Mouse (Mus musculus): ENCODE data around the gene Togaram2.

Gene Togaram2

DNA sequence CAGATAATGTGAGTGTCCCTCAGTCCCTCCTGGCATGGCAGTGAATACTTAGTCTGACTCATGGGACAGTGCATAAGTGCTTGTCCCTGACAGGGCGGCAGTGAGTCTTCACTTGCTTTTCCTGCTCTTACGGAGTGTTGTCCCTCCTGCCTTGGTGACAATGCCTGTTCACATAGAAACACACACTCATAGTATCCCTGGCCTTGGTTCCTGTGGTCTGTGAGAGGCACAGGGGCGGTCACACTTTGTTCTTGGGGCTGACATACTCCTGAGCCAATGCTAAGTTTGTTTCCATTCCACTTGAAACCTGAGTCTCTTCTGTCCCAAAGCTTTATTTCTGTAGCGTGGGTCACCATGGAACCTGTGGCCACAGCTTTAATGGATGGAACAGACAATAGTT is 9.3 kb downstream of the Togaram2 start:
- no peak for DNase-seq (ENCODE audit: low spot score)

DNA sequence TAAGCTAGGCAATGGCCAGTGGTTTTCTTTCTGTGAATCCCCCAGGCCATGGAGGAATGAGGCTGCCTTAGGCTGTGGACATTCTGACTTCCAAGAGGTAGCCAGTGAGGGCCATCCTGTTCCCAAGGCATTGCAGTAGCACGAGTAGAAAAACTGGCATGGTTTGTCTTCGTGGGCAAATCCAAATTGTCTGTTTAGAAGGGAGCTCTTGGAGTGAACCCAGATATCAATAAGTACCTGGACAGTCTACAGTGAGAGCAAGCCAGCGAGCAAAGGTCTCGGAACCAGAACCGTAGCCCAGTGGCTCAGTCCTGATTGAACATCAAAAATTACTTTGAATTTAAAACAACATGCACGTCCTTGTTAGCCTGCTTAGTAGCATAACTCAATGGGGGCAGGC is 10.2 kb downstream of the Togaram2 start:
- DNase-seq (ENCODE audit: low spot score), result no peak

DNA sequence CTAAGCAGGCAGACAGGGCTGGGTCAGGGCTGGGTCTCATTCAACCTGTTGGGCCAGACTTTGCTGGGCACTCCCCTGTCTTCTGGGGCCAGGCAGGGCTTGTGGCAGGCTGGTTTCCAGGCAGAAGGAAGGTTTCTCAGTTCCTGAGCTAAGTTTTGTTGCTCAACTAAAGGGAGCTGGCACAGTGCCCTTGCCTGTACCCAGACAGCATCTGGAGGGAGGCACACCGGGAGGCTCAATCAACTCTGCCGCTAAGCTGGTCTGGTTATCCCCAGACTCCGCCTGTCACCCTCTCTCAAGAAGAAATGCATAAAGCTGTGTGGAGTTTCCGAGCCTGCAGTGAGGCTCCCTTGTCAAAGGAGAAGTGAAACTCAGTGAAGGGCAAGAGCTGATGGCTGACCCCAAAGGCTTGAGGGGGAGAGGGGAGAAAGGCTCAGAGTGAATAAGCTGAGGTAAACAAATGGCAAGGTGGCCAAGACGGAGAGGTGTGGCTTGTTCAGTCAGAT is 11.1 kb downstream of the Togaram2 start:
- no peak for DNase-seq (ENCODE audit: low spot score)

DNA sequence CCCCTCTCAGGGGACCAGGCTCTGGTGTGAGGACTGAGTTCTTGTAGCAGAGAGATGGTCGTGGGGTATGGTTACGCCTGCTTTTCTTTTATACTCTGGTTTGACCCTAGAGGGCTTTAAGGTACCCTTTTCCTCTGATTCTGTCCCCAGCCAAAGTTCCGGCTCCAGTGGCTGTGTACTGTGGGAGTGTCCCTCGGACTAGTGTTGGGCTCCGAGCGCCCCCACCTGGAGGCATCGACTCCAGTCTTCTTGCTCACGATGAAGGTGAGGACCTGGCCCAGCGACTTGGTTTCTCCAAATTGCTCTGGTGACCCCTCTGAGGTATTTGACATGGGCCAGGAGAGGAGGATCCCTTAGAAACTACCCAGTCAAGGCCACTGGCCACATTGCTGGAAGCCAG is 14.4 kb downstream of the Togaram2 start:
- no peak for DNase-seq (ENCODE audit: low spot score)

DNA sequence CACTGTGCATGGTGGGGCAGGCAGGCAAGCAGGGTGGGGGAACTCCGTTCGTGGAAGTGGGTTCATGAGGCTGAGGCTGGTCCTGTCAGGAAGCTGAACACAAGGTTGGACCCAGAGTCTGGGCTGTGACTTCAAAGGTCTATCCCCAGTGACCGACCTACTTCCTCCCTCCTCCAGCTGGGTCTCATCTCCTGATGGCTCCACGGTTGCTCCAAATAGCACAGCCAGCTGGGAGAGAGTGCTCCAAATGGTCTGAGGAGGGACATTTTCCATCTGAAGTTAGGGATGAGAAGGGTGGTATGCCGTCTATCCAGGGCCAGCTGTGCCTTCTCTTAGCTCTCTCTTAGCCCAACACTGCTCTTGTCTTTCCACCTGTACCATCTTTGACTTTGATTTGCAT is 16.8 kb downstream of the Togaram2 start:
- DNase-seq (ENCODE audit: low spot score), result no peak

DNA sequence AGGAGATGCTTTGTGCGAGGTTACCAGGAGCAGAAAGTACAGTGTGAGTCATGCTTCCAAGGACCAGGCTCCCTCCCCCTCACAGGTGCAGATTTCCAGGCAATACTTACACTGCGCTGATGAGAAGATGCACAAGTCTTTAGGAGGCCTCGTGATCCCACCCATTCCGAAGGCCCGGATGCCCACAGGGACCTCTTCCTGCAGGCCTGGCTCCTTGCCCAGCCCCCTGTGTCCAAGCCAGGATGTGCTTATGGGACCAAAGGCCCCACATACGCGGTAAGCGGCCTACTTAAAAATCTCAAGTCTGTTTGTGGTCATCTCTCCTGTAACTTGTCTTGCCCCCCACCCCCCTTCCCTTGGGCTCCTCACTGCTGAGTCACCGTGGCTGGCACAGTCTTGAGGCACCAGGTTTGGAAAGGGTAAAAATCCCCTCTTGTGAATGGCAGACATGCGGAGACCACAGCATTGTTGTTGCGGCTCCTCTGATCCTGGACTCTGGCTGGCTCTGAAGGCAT is 18.4 kb downstream of the Togaram2 start:
- no peak for DNase-seq (ENCODE audit: low spot score)

DNA sequence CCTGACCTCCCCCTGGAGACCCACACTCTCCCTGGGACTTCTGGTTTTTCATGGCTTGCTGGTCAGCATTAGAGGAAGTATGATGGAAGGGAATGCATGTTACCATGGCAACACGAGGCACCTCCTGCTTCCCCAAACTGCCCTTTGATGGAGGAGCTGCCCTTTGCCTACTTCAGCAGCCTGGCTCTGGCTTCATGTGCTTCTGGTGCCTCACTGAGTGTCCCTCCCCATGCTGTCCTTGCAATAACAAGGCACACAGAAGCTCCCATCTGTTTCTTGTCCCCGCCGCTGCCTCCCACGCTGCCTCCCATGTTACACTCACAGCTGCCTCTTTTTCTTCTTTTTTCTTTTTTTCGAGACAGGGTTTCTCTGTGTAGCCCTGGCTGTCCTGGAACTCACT is 20.3 kb downstream of the Togaram2 start:
- DNase-seq (ENCODE audit: low spot score), result peak; percentile 16

DNA sequence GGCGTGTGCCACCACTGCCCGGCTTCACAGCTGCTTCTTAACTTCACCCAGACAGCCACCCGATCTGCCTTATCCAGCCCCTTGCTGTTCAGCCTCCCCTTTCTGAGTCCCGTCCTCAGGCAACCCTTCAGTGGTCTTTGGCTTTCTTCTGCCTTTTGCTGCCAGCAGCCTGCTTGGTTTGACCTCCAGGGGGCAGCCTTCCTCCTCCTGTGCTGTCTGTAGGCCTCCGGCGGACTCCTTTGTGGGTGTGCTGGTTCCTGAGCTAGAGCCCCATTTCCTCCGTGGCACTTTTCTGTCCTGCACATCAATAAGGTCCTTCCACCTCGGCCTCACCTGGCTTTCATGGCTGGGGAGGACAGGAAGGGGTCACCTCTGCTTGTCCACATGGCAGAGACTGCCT is 20.7 kb downstream of the Togaram2 start:
- no peak for DNase-seq (ENCODE audit: low spot score)

DNA sequence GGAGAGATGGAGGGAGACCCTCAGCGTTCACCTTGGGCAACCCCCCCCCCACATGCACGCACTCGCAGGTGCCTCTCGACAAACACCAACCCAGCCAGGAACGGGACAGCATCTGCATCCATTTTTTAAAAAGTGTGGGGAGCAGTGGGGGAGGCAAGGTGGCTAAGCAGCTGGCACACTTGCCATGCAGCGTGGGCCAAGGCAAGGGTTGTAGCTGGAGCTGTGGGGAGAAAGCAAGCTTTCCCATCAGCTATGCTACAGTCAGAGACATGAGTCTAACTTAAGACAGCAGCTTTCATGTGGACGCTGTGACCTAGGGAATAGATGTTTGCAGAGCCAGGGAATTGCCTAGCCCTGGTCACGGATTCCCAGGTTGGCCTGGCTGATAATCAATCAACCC is 22.1 kb downstream of the Togaram2 start:
- no peak for DNase-seq (ENCODE audit: low spot score)

DNA sequence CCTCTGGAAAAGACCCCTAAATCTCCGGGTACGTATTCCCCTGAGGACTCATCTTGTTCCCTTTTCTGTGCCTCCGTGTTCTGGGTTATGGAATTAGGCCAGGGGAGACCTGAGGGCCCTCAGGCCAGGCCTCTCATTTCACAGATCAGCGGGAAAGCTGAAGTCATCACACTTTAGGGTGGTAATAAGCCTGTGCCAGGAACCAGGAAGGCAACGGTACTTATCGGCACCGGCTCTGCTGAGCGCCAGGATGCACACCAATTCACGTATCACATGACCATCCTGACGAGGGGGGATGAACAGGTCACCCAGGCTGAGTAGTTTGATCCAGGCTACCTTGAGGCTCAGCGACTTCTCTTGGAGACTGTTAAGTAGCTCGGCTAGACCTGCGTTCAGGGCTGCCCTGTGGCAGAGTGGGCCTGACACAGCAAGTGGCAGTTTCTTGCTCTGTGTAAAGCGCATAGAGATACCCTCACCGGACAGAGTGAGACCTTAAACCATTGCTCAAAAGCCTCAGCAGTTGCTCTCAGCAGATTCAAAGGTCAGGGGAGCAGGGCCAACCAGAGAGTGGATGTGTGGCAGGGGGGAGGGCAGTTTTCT is 22.8 kb downstream of the Togaram2 start:
- DNase-seq (ENCODE audit: low spot score), result no peak

DNA sequence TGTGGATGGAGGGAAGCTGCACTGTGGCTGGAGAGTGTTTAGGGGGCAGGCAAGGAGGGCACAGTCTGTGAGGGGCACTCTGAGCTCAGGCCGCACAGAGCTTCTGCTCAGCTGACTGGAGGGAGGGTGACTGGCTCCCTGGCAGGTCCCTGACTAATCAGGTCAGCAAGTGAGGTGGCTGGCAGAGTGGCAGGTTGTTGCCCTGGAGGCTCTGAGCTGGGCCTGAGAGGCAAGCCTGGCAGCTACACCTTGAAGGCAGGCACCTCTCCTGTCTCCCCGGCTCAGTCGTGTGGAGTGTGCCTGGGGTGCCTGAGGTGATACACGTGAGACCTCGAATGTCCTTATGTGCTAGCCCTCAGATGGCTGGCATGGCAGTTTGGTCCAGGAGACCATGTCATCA is 23.3 kb downstream of the Togaram2 start:
- no peak for DNase-seq (ENCODE audit: low spot score)

DNA sequence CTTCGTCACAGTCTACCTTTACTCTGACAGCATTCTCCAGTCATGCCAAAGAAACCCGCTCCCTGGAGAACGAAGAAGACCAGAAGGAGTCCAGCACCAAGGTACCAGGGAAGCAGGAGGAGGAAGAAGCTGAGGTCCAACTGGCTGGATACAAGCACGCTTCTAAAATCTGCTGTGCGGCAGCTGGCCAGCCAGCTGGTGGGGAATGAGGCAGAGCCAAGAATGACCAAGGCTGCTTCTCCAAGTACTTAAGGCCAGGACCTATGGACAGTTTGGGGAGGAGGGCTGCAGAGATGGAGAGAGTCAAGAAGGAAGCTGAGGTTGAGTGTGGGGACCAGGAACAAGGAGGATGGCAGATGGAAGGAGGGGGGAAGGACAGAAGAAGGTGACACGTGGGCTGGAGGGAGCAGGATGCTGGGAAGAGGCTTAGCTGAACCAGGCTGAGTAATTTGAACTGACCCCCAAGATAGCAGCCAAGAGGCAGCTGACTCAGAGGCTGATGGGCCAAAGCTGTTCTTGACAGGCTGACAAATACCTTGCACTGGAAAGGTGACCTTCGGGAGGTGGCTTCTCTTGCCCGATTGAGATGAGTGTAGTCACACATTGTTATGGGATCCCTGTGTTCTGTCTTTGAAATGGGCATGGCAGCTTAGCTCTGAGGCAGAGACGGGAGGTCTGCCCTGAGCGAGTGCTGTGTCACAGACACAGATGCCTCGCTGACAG is 25.0 kb downstream of the Togaram2 start:
- DNase-seq (ENCODE audit: low spot score), result no peak

DNA sequence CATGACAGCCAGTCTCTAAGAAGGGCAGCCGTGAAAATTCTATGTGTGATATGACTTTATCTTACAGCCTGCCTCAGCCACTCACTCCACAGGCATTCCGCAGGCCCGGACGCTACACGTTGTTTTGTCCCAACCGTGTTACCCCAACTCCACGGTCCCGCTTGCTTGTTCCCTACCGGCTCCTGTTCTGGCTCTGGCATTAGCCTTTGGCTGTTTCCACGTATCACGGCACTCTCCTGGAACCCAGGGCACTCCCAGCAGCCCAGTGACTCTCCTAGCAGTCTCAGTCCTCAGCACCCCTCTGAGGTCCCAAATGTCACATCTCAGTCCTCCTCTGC is 25.5 kb downstream of the Togaram2 start:
- no peak for DNase-seq (ENCODE audit: low spot score)

DNA sequence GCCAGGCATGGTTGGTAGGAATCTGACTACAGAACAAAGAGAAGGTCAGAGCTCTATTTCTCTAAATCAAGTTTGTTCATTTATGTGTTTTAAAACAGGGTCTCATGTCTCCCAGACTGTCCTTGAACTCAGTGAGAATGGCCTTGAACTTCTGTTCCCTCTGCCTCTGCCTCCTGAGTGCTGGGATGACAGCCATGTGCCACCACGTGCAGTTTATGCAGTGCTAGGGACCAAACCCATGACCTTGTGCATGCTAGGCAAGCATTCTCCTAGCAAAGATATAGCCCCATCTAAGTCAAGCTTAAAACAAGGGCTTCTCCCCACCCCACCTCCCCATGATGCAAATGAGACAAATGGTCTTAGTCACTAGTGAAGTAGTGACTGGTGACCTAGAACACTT is 32.1 kb downstream of the Togaram2 start:
- DNase-seq (ENCODE audit: low spot score), result no peak

DNA sequence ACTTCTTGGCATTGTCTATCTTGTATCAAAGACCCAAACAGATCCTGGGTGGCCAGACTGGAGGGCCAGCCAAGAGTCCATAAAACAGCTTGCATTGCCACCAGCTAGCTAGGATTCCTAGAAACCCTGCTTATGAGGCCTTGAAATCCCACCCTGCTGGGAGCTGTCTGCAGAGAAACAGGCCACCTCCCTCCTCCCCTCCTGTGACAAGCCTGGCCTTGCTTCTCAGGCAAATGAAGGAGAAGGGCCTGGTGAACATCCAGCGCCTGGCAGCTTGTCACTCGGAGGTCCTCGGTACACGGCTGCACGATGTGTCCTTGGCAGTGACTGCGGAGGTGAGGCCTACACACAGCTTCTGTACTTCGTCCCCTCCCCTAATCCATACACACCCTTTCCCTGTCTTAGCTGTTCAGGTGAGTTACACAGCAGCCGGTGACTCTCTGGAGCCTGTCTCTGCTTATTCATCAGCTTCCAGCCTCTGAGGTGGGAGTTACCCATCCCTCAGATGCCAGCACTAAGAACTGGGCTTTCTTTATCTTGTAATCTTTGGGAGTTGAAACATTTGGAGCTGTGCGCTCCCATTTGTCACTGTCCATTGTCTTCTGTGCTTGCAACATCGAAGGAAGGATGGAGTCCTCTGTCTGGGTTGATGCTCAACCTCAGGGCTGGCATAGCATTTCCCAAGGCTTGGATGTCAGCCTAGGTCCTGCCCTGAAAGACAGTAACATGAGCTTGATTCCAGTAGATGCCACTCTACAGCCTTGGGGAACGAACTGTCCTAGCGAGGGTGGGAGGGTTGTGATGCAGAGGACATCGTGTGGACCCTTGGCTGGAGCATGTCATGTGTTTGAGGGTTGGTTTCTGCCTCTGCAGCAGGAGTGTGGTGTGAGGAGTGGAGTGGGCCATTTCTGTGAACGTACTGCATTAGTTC is 32.8 kb downstream of the Togaram2 start:
- DNase-seq (ENCODE audit: low spot score), result no peak

DNA sequence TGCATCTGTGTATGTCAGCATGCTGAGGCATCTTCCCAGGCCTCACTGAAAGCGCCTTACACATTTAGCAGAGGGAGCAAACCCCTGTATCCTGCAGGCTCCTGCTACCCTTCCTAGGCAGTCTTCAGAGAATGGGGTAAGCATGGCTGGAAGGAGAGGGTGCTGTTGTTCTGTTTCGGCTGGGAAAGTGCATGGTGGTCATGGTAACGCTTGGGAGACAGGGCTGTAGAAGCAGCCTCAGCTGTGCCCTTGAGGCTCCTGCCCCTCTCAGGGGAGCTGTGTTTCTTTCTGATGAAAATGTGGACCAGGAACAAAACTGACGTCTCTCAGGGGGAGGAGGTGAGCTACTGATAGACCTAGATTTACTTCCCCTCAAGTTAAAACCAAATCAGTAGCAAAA is 34.7 kb downstream of the Togaram2 start:
- DNase-seq (ENCODE audit: low spot score), result no peak

DNA sequence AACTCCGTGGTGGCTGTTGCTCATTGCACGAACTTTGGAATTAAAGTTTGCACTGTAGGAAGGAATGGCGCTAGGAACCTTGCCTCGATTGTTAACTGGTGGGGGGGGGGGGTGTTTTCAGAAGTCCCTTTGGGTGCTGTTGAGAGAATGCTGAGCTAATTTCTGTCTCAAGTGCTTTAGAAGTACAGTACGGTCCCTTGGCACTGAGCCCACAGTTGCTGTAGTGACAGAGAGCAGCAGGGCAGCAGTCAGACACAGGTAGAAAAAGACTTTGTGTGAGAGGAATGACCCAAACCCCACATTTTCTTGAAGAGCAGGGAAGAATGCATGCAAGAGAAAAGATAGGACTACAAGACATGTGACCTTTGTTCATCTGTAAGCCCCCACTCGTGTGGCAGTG is 39.2 kb downstream of the Togaram2 start:
- DNase-seq (ENCODE audit: low spot score), result no peak

DNA sequence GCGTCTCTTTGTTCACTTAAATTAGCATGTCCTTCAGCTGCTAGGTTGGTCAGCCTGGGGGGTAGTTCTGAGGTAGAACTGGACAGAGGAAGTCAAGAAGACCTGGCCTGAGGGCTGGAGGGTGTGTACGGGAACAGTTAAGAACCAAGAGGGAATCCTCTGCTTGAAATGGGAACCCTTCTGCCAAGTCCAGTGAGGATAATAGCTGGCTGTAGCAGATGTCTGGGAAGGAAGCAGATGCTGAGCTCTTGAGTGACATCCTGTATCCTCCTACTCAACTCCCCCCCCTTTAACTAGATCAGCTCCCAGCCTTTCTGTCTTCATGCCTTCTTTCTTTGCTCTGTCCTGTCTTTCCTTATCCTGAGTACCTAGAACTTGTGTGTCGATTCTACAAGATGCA is 42.0 kb downstream of the Togaram2 start:
- peak; percentile 46 for DNase-seq (ENCODE audit: low spot score)

DNA sequence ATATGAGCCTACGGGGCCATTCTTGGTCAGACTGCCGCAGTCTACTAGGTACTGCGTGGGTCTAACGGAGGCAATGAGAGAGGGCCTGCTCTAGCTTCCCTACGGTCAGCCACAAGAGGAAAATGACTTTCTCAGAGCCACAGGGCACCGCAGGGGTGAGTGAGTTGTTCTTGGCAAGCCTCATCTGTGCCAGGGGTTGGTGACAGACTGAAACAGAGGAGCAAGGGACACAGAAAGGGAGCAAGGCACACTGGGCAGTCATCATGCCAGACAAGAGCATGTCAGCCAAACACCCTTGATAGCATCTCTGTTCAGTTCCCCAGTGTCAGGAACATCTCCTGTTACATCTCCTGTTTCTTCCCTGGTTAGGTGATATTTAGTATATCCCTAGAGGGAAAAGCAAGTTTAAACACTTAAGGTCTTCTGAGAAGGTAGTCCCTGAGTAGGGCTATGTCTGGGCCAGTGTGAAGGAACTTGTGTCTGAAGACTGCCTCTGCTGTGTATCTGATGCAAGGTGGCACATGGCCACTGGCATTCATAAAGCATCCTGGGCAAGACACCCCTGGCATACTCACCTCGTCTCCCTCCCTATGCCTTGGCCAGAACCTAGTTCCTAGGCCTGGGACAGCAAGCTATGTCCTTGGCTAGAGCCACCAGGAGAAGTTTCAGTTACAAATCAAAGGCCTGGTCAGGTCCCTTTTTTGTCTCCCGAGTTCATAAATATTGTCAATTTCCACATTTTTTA is 45.0 kb downstream of the Togaram2 start:
- no peak for DNase-seq (ENCODE audit: low spot score)

DNA sequence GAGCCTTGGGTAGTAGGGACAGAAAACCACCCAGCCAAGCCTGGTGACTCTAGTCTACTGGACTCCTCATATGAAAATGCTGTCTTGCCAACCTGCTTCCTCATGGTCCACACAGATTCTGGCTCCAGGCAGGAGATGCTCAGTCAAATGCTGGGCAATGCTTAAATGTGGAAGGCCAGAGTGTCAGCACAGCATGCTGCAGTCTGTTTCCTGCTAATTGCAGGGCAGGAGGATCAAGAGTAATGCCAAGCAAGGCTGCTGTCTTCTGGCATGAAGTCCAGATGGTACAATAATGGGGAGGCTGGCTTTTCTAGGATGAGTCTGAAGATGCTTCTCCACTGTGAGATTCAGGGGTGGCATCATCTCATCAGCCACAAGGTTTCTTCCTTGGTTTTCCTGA is 47.4 kb downstream of the Togaram2 start:
- no peak for DNase-seq (ENCODE audit: low spot score)

DNA sequence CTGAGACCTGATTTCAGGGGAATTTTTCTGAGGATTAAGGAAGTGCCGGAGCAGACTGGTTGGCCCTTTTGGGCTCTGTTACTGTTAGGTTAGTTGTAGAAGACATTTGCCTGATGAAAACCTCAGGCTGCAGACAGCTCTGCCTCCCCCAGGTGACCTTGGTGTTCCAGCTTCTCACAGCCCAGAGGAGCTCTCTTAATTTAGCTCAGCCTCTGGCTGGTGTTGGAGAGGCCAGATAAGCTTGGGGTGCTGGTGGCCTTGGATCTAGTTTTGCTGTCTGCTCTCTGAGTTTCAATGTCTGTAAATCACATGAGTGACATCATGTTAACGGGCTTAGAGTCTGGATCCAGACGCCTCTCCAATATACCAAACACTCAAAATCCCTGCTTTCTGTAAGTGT is 48.0 kb downstream of the Togaram2 start:
- DNase-seq (ENCODE audit: low spot score), result no peak

DNA sequence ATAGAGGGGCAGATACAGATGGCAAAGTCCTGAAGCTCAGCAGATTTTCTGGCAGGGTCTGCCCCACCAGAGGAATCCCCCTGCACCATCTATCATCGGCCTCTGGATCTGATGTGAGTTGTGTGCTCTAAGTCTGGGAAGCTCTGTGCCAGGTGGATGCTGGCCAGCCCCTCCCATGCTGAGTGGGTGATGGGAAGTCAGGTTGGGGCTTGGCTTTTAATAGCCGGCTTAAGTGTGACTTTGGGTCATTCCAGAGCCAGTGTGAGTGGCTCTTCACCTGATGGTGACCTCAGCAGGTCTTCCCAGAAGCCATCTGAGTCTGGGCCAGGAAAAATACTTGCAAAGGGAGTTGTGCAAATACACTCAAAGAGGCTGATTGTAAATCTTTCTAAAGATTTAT is 57.6 kb downstream of the Togaram2 start:
- DNase-seq (ENCODE audit: low spot score), result no peak
